Mouse (Mus musculus) cerebellum, adult (tissue): ENCODE data around the gene Cdk6.
"Not testable (repeated sequence)": the region's sequence is repeated elsewhere in the genome, so short reads cannot be mapped to it uniquely, and the experiment has no call there.

ENCODE experiments used
- ATAC-seq: cut with Nextera tagmentation; 2 replicates; pipeline ENCODE4 v1.9.2; 2017; ENCODE audit warnings: mild to moderate bottlenecking, moderate library complexity, mixed read lengths; ENCODE audit not compliant: insufficient number of reproducible peaks, low FRiP score, low TSS enrichment

The Cdk6 gene

DNA sequence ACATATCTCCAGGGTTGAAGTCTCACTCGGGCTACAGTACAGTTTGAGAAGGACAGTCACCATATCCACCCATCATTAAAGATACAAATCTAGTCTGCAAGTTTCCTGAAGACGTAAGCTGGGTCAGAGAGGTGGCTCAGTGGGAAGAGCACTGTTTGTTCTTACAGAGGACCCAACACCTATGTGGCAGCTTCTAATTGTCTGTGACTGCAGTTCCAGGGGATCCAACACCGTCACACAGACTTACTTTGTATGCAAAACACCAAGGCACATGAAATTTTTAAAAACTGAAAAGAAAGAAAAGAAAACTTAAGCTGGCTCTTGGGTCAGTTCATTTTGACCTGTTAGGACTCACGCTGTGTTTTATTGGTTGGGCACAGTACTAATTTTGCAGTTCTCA, 162.1 kb downstream of the Cdk6 start:
- ATAC-seq: no peak

DNA sequence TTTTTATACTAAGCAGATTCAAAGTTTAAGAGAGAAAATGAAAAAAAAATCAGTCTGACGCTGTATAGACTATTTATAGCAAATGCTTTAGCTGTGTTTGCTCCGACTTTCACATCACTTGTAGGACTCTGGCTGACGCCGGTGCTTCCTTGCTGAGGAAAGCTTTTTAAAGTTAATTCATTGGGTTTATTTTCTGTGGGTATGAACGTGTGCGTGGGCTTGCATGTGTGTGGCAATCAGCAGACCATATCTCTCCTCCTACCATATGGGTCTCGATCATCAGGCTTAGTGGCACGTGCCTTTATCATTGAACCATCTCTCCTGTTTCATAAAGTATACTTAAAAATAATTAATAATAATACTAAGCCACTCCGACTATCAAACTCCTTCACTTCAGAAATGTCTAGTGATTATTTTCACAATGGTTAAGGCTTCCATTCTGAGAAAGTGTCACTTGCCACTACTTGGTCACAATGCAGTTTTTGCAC, 162.6 kb downstream of the Cdk6 start:
- no peak for ATAC-seq

DNA sequence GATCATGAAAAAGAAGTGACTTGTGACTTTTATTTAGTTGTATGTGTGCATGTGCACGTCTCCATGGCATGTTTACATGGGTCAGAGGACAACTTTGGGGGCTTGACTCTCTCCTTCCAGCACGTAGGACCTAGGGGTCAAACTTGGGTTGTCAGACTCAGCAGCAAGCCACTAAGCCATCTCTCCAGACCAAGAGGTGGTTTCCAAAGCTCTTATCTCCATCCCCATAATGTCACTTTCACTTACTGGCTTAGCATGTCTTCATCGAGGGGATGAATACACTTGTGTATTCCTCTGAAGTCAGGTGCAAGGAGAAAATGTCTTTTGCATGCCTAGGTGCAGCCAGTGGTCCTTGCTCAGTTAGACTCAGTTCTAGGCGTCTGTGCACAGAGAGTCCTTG, 163.2 kb downstream of the Cdk6 start:
- ATAC-seq: no peak

DNA sequence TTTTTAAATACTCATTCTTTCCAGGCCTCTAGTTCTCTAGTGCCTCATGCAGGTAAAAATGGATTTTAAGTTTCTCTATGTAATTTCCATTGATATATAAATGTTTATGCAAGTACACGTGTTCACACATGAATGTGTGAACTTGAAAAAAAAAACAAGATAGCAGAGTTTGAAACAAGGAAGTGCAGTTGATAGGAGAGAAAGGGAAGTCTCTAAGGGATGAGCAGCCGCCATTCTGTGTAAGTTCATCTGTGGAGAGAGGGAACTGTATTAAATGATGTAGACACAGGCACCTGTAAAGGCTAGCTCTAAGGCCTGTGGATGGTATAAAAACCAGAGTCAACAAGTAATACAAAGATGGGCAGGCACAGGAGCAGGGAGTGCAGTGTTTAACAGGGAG, 164.3 kb downstream of the Cdk6 start:
- ATAC-seq: no peak

DNA sequence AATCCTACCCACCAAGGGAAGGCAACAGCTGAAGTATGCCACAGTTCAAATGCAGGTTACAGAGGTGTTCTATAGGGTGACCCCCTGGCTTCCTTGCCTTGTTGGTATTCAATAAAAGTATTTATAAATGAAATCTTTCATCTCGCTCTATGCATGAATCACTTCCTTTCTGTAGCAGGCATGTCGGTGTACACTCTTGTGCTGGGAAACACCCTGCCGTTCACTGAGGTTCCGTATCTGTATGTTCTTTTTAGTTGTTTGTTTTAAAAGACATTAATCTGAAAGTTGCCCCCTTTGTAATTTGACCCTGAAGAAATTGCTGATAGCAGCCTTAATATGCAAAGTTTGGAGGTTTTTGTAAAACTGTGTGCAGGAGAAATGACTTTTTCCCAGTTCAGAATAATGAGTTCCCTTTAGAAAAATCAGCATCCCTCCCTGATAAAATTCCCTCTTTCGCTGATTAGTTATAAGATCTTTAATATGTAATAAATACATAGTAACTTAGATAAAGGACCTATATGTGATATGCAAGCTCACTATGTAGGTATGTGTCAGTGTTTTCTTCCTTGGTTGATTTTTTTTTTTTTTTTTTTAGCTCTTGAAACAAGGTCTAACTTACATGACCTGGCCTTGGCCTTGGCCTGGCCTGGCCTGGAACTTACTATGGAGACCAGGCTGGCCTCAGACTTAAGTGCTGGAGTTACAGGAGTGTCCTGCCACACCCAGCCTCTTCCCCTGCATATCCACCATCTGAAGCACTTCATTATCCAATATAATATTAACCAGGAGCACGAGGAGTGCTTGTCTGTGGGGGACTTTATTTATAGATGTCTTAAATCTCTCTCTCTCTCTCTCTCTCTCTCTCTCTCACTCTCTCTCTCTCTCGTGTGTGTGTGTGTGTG, 167.4 kb downstream of the Cdk6 start:
- ATAC-seq: no peak

DNA sequence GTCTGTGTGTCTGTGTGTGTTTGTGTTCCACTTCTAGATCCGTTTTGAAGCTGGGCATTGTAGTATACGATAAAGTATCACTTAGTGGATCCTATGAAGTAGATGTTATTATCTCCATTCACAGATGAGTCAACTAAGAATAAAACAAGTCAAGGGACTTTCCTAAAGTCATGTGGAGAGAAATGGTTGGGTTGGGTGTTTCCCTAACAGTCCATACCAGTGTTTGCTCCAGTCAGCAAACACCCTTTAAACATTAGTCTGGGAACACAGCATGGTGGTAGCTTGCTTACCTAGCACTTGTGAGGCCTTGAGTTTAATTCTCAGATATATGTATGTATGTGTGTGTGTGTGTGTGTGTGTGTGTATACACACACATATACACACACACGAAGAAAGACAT, 168.2 kb downstream of the Cdk6 start:
- no peak for ATAC-seq

DNA sequence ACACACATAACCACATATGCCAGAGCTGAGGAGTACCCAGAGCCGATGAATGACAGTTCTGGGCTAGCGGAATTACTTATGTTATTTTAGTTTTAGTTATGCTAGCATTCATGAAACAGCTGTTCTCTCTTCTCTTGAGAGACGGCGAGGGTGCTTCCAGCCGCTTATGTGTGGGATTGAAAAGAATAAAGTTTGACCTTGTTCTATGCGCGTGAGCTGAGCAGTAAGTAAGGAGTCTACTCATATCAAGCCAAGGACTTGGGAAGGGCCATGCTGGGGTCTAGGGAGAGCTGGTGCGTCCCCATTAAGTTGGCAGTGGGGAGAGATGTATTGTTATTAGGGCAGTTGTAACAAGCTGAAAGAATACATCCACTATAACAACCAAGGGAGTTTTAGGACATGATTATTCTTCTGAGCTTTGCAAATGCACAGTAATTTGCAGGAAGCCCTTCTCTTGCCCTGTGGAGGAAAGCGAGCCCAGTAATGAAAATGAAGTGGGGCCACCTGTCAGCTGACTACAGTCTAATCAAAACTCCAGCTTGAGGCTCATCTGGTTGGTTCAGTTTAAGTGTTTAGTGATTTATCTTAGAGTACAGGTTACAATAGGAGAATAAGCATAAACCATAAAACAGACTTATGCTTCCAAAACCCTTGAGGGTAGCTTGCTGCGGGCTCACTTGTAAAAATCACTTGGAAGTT, 170.0 kb downstream of the Cdk6 start:
- no peak for ATAC-seq

DNA sequence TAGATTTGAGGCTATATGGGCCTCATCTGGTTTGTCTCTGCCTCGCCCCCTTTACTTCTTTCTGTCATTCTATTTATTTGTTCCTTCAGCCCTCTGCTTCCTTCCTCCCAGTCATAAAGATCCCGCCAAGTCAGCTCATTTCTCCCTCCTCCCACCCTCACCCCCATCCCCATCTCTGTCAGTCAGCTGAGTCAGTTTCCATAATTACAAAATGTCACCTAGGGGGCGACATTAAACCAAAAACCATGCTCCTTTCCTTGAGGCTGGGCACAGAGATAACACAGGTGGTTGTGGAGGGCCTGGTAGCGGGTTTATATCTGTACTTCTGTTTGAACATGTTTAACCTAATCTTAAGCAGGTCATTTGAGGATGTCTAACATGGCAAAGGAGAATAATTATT, 171.3 kb downstream of the Cdk6 start:
- ATAC-seq: no peak

DNA sequence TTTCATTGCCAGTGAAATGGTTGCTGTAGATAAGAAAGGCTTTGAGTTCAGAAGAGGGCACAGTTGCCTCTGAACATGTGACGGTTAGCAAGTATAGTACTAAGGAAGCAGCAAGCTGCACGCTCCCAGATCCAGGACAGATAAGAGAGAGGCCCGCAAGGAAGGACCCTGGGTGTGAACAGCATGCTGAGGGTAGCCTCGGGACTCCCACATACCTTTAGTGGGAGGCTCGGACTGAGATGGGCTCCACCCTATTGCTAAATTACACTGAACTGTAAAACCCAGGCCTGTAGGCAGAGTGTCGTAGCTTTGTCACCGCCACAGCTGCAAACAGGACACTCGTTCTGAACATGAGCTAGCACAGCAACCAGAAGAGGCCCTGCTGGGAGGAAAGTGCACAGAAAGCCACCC, 173.6 kb downstream of the Cdk6 start:
- ATAC-seq: no peak

DNA sequence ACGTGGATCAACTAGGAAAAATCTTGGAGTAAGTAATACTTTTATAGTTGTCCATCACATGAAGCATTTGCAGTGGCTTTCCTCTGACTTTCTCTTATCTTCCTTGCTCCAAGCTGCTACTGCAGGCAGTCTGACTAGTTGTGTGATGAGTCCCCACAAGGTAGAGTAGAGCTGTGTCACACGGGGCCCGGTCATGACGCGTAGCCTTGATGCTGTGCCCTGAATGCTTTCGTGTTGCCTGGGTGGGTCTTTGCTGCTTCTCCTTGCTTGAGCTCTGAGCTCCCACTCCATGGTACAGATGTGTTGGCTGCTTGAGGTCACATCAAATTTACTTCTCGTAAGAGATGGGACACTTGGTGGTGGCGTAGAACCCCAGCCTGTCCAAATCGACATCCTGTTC, 174.2 kb downstream of the Cdk6 start:
- ATAC-seq: no peak

DNA sequence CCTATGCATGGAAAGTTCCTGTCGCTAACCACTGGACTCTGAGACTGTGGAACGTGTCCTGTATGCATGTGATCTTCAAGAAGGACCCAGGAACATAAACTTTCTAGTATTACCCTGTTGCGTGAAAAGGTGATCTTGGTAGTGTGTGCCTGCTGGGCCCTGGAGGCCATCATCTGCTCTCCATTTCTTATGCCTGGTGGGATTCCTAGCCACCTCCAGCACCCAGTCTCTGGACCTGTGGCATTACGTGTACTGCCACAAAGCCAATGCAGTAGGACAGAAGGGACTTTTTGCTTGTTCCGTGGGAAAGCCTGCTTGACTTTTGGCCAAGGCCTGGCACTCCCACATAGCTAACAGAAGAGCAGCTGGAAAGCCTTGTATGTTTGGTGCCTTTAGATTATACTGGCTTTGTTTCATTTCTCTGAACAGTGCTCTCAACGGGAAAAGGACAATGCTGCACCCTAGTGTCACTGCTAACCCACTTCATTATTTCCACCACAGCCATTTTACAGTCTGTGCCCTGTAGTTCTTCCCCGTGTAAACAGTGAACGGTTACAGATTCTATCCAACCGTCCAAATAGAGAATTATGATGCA, 175.3 kb downstream of the Cdk6 start:
- no peak; the same call in 1 of the 2 replicates for ATAC-seq

DNA sequence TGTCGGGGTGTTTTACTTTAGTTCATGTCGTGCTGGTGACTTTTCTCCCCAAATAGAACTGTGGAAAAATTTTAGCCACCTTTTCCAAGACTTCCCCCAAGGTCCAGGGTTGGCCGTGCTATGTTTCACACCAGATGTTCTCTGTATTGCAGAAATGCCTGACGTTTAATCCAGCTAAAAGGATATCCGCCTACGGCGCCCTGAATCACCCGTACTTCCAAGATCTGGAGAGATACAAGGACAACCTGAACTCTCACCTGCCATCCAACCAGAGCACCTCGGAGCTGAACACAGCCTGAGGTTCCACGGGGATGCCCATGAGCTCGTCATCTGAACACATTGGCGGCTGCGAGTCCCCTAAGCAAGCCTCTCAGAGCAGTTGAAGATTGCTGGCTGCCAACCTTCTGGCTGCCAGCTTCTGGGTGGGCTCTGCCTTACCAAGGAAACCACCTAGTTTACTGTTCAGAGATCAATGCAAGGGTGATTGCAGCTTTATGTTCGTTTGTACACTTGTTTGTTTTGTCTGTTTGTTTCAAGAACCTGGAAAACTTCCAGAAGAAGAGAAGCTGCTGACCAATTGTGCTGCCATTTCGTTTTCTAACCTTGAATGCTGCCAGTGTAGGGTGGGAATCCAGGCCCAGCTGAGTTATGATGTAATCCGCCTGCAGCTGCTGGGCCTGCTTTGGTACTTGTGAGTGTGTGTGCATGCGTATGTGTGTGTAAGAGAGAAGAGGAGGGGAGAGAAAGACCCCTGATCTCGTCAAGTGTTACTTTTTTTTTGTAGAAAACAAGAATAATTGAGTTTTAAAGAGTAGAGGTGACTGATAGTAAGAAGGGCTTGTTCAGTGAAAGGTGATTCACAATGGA, 179.4 kb downstream of the Cdk6 start:
- no peak for ATAC-seq

DNA sequence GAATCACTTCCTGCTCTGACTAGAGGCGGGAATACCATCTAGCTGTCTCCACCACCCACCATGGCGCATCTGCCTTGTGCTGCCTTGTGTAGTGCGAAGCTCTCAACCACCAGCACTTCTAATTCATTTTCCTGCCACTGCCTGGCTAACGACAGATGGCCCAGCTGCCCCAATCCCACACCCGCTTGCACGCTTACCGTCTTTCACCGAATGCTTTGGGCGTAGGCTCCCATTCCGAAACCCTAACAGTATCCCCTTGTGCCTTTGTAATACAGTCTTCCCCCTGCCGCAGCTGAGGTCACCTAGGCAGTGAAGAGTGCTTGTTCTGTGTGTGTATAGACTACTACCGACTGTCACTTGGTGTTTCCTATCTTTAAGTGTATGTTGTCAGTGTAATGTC, 180.5 kb downstream of the Cdk6 start:
- ATAC-seq: no peak

DNA sequence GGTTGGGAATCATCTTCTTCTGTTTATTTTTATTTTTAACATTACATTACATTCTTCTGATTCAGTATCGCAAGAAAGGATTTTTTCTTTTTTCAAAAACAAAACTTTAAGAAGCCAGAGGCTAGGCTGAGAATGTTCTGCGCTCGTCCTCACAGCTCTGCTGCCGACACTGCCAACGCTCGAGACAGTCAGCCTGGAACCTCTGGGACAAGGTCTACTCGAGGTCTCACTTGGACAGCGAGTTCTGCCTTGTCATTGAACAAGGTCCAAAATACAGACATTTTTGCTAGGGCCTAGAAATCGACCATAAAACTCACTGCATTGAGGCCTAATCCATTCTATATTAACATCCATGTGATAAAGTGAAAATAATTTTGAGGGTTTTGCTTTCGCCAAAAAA, 181.5 kb downstream of the Cdk6 start:
- no peak for ATAC-seq

DNA sequence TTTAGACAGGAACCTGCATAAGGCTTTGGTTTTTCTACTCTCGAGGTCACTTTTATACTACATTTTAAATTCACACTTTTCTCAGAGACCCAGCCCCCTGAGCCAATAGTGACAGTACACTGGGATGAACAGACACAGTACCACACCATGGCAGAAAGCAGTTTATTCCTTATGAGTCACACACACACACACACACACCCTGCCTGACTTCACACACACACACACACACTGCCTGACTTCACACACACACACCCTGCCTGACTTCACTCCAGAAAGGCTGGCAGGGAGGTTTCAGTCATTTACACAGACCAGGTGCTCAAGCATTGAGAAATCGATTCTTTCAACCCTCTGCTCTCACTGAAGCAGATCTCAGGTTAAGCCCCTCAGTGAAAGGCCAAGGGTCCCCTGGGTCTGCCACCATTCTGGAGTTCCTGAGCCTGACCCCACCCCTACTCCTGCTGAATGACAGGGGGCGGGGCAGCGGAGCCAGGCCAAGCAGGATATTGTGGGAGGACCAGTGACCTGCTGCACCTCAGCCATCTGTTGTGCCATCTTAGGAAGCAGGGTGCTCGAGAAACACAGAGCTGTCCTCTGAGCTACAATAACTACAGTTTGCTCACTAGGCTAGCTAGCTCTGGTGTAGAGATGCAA, 185.9 kb downstream of the Cdk6 start:
- ATAC-seq: no peak

DNA sequence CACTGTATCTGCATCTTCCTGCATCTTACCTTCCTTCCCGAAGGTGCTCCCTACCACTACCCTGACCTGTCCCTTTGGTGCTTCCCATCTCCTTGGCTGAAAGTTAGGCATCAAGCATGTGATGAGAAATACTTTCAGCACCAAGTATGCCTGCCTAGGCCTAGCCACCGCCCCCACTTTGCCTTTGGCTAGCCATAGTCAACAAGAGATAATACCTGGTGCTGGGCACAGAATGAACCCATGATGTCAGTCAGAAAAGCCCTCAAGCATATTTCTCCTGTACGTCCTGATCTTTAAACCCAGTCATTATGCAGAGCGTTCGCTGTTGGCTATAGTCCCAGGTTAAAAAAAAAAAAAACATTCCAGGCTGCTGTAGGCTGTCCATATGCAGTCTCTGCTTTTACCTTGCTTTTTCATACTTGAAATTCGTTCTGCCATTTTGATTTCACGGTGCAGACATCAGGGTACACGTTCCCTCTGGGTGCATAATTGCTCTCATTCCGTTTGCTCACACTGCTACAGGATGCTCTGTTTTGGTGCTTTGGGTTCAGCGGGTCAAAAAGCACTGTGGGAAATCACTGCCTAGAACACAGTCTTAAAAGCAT, 188.4 kb downstream of the Cdk6 start:
- no peak for ATAC-seq

DNA sequence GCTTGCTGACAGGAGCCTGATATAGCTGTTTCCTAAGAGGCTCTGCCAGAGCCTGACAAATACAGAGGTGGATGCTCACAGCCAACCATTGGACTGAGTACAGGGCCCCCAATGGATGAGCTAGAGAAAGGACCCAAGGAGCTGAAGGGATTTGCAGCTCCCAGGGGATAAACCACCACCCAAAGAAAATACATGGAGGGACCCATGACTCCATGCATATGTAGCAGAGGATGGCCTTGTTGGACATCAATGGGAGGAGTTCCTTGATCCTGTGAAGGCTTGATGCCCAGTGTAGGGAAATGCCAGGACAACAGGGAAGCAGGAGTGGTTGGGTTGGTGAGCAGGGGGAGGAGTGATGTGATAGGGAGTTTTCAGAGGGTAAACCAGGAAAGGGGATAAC, 190.8 kb downstream of the Cdk6 start:
- ATAC-seq: not testable (repeated sequence)

DNA sequence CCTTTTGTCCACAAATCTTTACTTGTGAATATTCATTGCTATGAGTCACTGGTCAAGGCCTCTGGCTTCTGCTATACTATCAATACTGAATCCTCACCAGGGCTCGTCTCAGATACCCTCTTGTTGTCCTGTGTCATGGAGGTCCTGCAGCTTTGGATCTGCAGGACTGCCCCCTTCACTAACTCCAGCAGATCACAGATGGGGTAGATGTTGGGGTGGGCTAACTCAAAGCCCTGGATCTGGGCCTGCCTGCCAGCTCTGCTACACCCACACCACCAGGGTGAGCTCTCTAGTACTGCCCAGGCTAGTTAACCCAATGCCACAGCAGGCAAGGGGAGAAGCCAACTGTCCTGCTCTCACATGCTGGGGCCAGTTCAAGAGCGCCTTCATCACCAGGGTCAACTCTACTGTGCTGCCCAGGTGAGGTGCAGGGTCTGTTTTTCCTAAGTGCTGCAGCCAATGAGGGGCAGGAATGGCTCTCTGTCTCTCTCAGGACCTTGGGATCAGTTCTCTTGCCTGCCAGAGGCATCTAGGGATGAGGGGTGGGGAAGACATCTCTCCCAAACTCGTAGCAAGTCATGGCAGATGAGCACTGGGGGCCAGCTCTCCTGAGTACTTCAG, 195.4 kb downstream of the Cdk6 start:
- ATAC-seq: no peak
